Mouse (Mus musculus) neural tube, embryonic 14.5 days (tissue): ENCODE results near the gene Prss29. TPM values are rescaled to one million over a fixed set of nuclear protein-coding genes. Genes with fewer than 3 reads are reported as not detected.

Experiments used
- ATAC-seq: fragments of 200-750 bp; cut with Nextera tagmentation; 2 replicates; pipeline ENCODE4 v1.8.0; 2017; ENCODE audit warnings: low read depth, mild to moderate bottlenecking, moderate TSS enrichment, moderate library complexity
- H3K27ac ChIP-seq: fragments of 300-500 bp; sonication (generic); 2 replicates; pipeline ENCODE4 v1.5.1; 2014; ENCODE audit warnings: low read depth, mild to moderate bottlenecking, control low read depth, low read length, moderate library complexity, mixed read lengths
- H3K27me3 ChIP-seq: fragments of 300-500 bp; sonication (generic); 2 replicates; pipeline ENCODE4 v1.6.1; 2014; ENCODE audit warnings: low read length; ENCODE audit not compliant: control insufficient read depth, insufficient read depth
- H3K36me3 ChIP-seq: fragments of 300-500 bp; sonication (generic); 2 replicates; pipeline ENCODE4 v1.6.1; 2014; ENCODE audit warnings: low read length, mixed read lengths; ENCODE audit not compliant: control insufficient read depth, insufficient read depth
- H3K4me1 ChIP-seq: fragments of 300-500 bp; sonication (generic); 2 replicates; pipeline ENCODE4 v1.6.1; 2014; ENCODE audit warnings: low read length; ENCODE audit not compliant: control insufficient read depth, insufficient read depth
- H3K4me2 ChIP-seq: fragments of 300-500 bp; sonication (generic); 2 replicates; pipeline ENCODE4 v1.6.1; 2014; ENCODE audit warnings: mild to moderate bottlenecking, low read depth, low read length, control low read depth
- H3K4me3 ChIP-seq: fragments of 300-500 bp; sonication (generic); 2 replicates; pipeline ENCODE4 v1.5.1; 2014; ENCODE audit warnings: low read depth, low read length, control low read depth, mixed read lengths
- H3K9ac ChIP-seq: fragments of 300-500 bp; sonication (generic); replicated peaks from 2 replicates; pipeline ENCODE4 v1.6.1; 2014; ENCODE audit warnings: low read depth, mild to moderate bottlenecking, control low read depth, low read length, mixed read lengths
- H3K9me3 ChIP-seq: fragments of 300-500 bp; sonication (generic); 2 replicates; pipeline ENCODE4 v1.6.1; 2016; ENCODE audit warnings: low read length; ENCODE audit not compliant: control insufficient read depth
- WGBS: fragments of 180-500 bp; shearing (Covaris S2); extraction: QIAGEN DNeasy Blood & Tissue Kit; methylation state at CpG from one replicate; pipeline ENCODE4 v1.1.7; 2014; 5-methylcytosine and 5-hydroxymethylcytosine counted together
- polyA plus RNA-seq: library from polyadenylated mRNA; unstranded; fragments of >200 nt; fragmentation: Nextera tagmentation; extraction: Ambion mirVana; gene quantifications from 2 replicates; pipeline ENCODE4 v1.2.1, GENCODE M21; 2014

Prss29 gene
- polyA plus RNA-seq, 1 experiment from 2014 or later = not detected

DNA sequence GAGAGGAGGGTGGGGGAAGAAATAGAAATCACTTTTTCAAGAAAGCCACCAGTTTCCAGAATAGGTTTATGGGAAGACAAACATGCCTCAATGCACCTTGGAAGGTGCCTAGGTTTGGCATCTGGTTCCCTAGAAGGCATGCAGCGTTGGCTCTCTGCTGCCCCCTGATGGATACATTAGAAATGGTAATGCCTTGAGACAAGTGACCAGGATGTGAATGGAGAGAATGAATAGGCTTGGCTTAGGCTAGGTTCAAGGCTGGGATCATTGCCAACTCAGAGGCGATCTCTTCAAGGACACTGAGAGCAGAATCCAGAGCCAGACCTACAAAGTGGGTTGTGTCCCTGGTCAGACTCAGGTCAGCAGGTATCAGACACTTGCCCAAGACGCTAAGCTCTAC, 33.4 kb upstream of the Prss29 start:
- Histone ChIP-seq H3K4me2 (no peak overlapping the region), H3K36me3 (no peaks in the 10 kb centered on the region), H3K4me1 (no peaks in the 10 kb centered on the region), H3K27ac (no peak overlapping the region), H3K27me3 (no peaks in the 10 kb centered on the region), H3K4me3 (no peak overlapping the region), H3K9me3 (no peaks in the 10 kb centered on the region), H3K9ac (no peak overlapping the region)
- ATAC-seq = no peak
- 27% methylated on average over 3 of the region's 3 CpGs for WGBS

- no peak for ATAC-seq
- Histone ChIP-seq H3K27ac (no peak overlapping the region), H3K4me1 (no peaks in the 10 kb centered on the region), H3K27me3 (no peaks in the 10 kb centered on the region), H3K9ac (no peak overlapping the region), H3K9me3 (no peaks in the 10 kb centered on the region), H3K36me3 (no peaks in the 10 kb centered on the region), H3K4me2 (no peak overlapping the region), H3K4me3 (no peak overlapping the region)
- WGBS = 26% methylated on average over 4 of the region's 4 CpGs
Observed at GRCm38 (mm10) chr17:25288842-25289241, 29.6 kb upstream of the Prss29 start.

DNA sequence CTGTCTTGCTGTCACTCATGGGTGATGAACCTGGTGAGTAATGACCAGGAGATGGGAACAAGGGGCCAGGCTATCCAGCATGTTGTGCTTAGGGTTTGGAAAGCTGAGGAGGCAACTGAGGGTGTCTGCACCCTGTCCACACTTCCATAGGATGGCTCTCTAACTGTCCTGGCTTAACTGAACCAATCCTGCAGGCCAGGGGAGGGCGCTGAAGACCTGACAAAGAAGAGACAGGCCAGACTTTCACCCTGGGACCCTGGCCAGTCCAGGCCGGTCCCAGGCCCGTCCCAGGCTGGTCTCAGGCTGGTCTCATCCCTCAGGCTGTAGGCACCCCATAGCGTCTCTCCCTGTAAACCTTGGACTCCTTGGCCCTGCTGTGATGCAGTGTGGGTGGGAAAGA, 28.0 kb upstream of the Prss29 start:
- 46% methylated on average over 4 of the region's 4 CpGs for WGBS
- H3K27ac ChIP-seq = no peak overlapping the region
- H3K9me3 ChIP-seq = no peaks in the 10 kb centered on the region
- no peak for ATAC-seq
- H3K4me3 ChIP-seq = no peak overlapping the region
- H3K27me3 ChIP-seq = no peaks in the 10 kb centered on the region
- no peak overlapping the region for H3K9ac ChIP-seq
- no peaks in the 10 kb centered on the region for H3K36me3 ChIP-seq
- H3K4me2 ChIP-seq = no peak overlapping the region
- H3K4me1 ChIP-seq = no peaks in the 10 kb centered on the region

DNA sequence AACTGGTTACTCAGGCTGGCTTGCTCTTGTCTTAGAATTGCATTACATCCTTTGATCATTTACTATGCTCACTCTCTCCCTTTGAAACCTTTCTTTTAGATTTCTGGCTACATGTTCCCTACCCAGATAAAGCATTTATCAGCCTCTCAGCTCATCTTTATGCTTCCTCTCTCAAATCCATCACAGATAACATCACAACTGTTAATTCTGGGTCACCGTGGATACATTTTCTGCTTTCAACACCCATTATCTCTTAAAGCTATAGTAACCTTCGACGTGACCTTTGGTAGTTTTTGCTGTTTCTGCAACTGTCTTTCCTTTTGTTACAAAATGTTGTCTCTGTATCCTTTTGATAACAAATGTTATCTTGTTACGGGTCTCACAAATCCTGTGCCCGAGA, 25.0 kb upstream of the Prss29 start:
- H3K27me3 ChIP-seq = no peaks in the 10 kb centered on the region

DNA sequence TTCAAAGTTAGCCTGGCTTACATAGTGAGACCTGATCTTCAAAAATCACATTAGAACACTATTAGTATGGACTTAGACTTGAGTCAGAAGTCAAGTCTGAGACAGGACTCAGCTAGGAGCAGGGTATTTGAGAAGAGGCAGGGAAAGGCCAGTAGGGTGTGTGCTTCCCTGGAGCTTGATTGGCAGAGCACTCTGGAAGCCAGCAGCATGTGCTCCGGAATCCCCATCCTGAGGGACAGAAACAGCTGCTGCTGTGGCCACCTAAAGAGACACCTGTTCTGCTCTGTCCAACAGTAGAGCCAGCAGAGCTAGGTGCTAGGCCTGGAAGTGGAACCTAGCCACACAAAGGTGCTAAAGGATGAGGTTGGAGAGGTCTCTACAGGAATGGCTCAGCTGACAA, 24.3 kb upstream of the Prss29 start:
- no peaks in the 10 kb centered on the region for H3K4me1 ChIP-seq
- H3K4me3 ChIP-seq = no peak overlapping the region
- H3K27ac ChIP-seq = no peak overlapping the region
- H3K9ac ChIP-seq = no peak overlapping the region
- no peaks in the 10 kb centered on the region for H3K9me3 ChIP-seq
- ATAC-seq = no peak
- H3K36me3 ChIP-seq = no peaks in the 10 kb centered on the region
- H3K4me2 ChIP-seq = no peak overlapping the region
- WGBS = 72% methylated on average over 1 of the region's 1 CpGs
- no peaks in the 10 kb centered on the region for H3K27me3 ChIP-seq

More for the DNA sequence above, 25.0 kb upstream of the Prss29 start:
- Histone ChIP-seq H3K4me3 (no peak overlapping the region), H3K36me3 (no peaks in the 10 kb centered on the region), H3K27ac (no peak overlapping the region), H3K9me3 (no peaks in the 10 kb centered on the region), H3K9ac (no peak overlapping the region), H3K4me1 (no peaks in the 10 kb centered on the region), H3K4me2 (no peak overlapping the region)
- ATAC-seq = no peak
- 85% methylated on average over 5 of the region's 5 CpGs for WGBS

- no peak for ATAC-seq
- Histone ChIP-seq H3K9ac (no peak within 1 kb of the TSS), H3K36me3 (no peaks in the 10 kb centered on the region), H3K27ac (no peak within 1 kb of the TSS), H3K4me1 (no peaks in the 10 kb centered on the region), H3K4me2 (no peak within 1 kb of the TSS), H3K4me3 (no peak within 1 kb of the TSS), H3K27me3 (no peaks in the 10 kb centered on the region), H3K9me3 (no peaks in the 10 kb centered on the region)
- 76% methylated on average over 5 of the region's 5 CpGs for WGBS
Observed at GRCm38 (mm10) chr17:25298094-25298493, 20.4 kb upstream of the Prss29 start, which contains the start of gene Prss34. Gene Prss34, plus strand, starts transcription at chr17:25298394.

DNA sequence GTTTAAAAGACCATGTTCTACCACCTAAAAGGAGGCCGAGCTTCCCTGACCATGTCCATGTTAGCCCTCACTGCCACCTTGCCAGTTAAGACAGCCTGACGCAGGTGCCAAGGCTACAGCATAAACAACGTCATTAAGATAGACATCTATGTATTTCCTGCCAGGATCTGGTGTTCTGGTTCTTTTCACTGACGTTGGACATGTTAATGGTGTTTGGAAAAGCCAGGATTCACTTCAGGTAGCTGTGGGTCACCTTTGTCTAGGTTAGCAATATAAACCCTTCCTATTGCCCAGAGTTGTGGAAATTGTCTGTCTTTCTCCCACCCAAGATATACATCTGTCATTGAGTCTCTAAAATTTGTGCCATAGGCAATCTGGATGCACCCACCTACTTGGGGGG, 10.1 kb upstream of the Prss29 start, which contains the start of gene Prss28:
Prss28 (plus strand) TSS at position 301 of the 400 bp plus-strand sequence.
- no peaks in the 10 kb centered on the region for H3K36me3 ChIP-seq
- WGBS = 83% methylated on average over 4 of the region's 4 CpGs
- ATAC-seq = no peak

DNA sequence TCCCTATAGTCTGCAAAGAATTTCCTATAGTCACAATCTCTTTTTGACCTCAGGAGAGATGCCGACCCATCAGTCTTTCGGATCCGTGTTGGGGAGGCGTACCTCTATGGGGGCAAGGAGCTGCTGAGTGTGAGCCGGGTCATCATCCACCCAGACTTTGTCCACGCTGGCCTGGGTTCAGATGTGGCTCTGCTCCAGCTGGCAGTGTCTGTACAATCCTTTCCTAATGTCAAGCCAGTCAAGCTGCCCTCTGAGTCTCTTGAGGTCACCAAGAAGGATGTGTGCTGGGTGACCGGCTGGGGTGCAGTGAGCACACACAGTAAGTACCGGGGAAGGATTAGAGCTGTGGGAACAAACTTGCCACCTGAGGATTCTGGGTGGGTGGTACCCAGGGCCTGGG, 2.4 kb downstream of the Prss29 start:
- H3K9me3 ChIP-seq = no peaks in the 10 kb centered on the region
- 93% methylated on average over 8 of the region's 8 CpGs for WGBS
- H3K9ac ChIP-seq = no peak overlapping the region
- H3K36me3 ChIP-seq = no peaks in the 10 kb centered on the region
- H3K4me1 ChIP-seq = no peaks in the 10 kb centered on the region
- no peak overlapping the region for H3K4me2 ChIP-seq
- H3K27me3 ChIP-seq = no peaks in the 10 kb centered on the region
- no peak for ATAC-seq
- H3K4me3 ChIP-seq = no peak overlapping the region
- no peak overlapping the region for H3K27ac ChIP-seq

More for the DNA sequence above, 10.1 kb upstream of the Prss29 start, which contains the start of gene Prss28:
- Histone ChIP-seq H3K4me3 (no peak within 1 kb of the TSS), H3K4me1 (no peaks in the 10 kb centered on the region), H3K27me3 (no peaks in the 10 kb centered on the region), H3K27ac (no peak within 1 kb of the TSS), H3K9me3 (no peaks in the 10 kb centered on the region), H3K4me2 (no peak within 1 kb of the TSS), H3K9ac (no peak within 1 kb of the TSS)

DNA sequence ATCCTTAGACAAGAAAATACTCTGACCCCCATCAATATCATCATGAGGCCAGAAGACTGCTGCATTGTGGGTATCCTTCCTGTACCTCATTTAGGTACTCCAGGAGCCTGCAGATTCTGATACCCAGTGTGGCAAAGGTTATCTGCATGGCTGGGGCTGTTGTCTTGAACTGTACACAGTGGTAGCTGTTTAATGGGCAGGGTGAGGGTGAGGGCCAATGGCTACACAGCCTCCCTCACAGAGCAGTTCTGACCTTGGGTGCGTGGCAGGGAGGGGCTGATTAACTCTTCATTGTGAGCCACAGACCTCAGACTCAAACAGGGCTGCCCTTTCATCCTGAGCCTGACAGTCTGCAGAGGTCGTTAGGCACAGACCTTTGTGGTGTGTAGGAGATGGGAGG, 4.5 kb downstream of the Prss29 start:
- H3K4me2 ChIP-seq = no peak overlapping the region
- no peaks in the 10 kb centered on the region for H3K9me3 ChIP-seq
- no peak overlapping the region for H3K4me3 ChIP-seq
- WGBS = 25% methylated on average over 2 of the region's 2 CpGs
- no peaks in the 10 kb centered on the region for H3K36me3 ChIP-seq
- H3K4me1 ChIP-seq = no peaks in the 10 kb centered on the region
- no peaks in the 10 kb centered on the region for H3K27me3 ChIP-seq
- H3K9ac ChIP-seq = no peak overlapping the region
- H3K27ac ChIP-seq = no peak overlapping the region
- no peak for ATAC-seq
